Mouse (Mus musculus) forebrain, embryonic 12.5 days (tissue): ENCODE results near the gene 6430571L13Rik. TPM values are rescaled to one million over a fixed set of nuclear protein-coding genes. Genes with fewer than 3 reads are reported as not detected.

Source experiments
- polyA plus RNA-seq: library from polyadenylated mRNA; unstranded; fragments of >200 nt; fragmentation: Nextera tagmentation; extraction: Ambion mirVana; gene quantifications from 2 replicates; pipeline ENCODE4 v1.2.1, GENCODE M21; 2016

Gene 6430571L13Rik
- polyA plus RNA-seq, 1 experiment from 2014 or later: 2.2 TPM

Other genes starting within 250 kb of the 6430571L13Rik start
- 12.3 and 13.8 TPM in 2 replicates for gene Dock3, start 108.7 kb upstream of the 6430571L13Rik start, polyA plus RNA-seq
- 2.4 and 3.7 TPM in 2 replicates for gene Mapkapk3, start 50.7 kb upstream of the 6430571L13Rik start, polyA plus RNA-seq
- 4.5 and 6.0 TPM in 2 replicates for gene Cish, start 44.6 kb upstream of the 6430571L13Rik start, polyA plus RNA-seq
- gene Hemk1, start 2.3 kb upstream of the 6430571L13Rik start, polyA plus RNA-seq: 10.3 and 12.0 TPM in 2 replicates
- 3.3 and 3.4 TPM in 2 replicates for gene Cacna2d2, start 59.0 kb downstream of the 6430571L13Rik start, polyA plus RNA-seq
- gene Tmem115, start 193.3 kb downstream of the 6430571L13Rik start, polyA plus RNA-seq: 43.3 and 45.0 TPM in 2 replicates
- 17.7 and 18.9 TPM in 2 replicates for gene Cyb561d2, start 201.6 kb downstream of the 6430571L13Rik start, polyA plus RNA-seq
- gene Nprl2, start 201.6 kb downstream of the 6430571L13Rik start, polyA plus RNA-seq: 43.1 and 46.3 TPM in 2 replicates
- 1.0 and 2.2 TPM in 2 replicates for gene Zmynd10, start 206.7 kb downstream of the 6430571L13Rik start, polyA plus RNA-seq
- gene Rassf1, start 211.0 kb downstream of the 6430571L13Rik start, polyA plus RNA-seq: 40.0 and 45.7 TPM in 2 replicates
- gene Tusc2, start 222.7 kb downstream of the 6430571L13Rik start, polyA plus RNA-seq: 77.2 and 79.9 TPM in 2 replicates
- 108 and 110 TPM in 2 replicates for gene Hyal2, start 227.3 kb downstream of the 6430571L13Rik start, polyA plus RNA-seq
- gene Hyal1, start 236.3 kb downstream of the 6430571L13Rik start, polyA plus RNA-seq: 6.9 and 8.4 TPM in 2 replicates
- 13.7 and 14.2 TPM in 2 replicates for gene Naa80, start 238.3 kb downstream of the 6430571L13Rik start, polyA plus RNA-seq
- gene Hyal3, start 240.2 kb downstream of the 6430571L13Rik start, polyA plus RNA-seq: 0.80 and 1.2 TPM in 2 replicates
- 22.1 and 26.3 TPM in 2 replicates for gene Ifrd2, start 247.0 kb downstream of the 6430571L13Rik start, polyA plus RNA-seq